Mouse (Mus musculus) ES-E14 (cell line): ENCODE measurements around the gene Uqcc2. TPM values are rescaled to one million over a fixed set of nuclear protein-coding genes. Genes with fewer than 3 reads are reported as not detected.
A peak's percentile ranks its signal among the peaks of the same experiment; 100 is the strongest.

Experiments used
- DNase-seq: peaks from one replicate; pipeline ENCODE4 v3.0.0-alpha.2; 2013; ENCODE audit warnings: low read depth, low spot score
- H3K27ac ChIP-seq: 2 replicates; pipeline ENCODE4 v1.5.1; 2012; ENCODE audit warnings: low read depth, mild to moderate bottlenecking, low read length, moderate library complexity, mixed read lengths; ENCODE audit not compliant: poor library complexity, insufficient read depth, severe bottlenecking
- H3K36me3 ChIP-seq: 2 replicates; pipeline ENCODE4 v1.6.1; 2012; ENCODE audit warnings: mild to moderate bottlenecking, low read length, moderate library complexity, mixed read lengths; ENCODE audit not compliant: control insufficient read depth, poor library complexity, insufficient read depth, severe bottlenecking
- H3K4me1 ChIP-seq, 2 experiments: fragments of 150-350 bp in 1 of 2; sonication (generic) in 1 of 2; 2 replicates each; pipeline ENCODE4 v1.6.1; 2012; ENCODE audit warnings: low read length in 2 of 2, mild to moderate bottlenecking in 1 of 2, mixed read lengths in 1 of 2; ENCODE audit not compliant: control insufficient read depth in 2 of 2, insufficient read depth in 2 of 2, poor library complexity in 1 of 2
- H3K4me3 ChIP-seq, 2 experiments: fragments of 150-350 bp in 1 of 2; sonication (generic) in 1 of 2; 2 replicates each; pipeline ENCODE4 v1.5.1; 2012; ENCODE audit warnings: low read length in 2 of 2, low read depth in 1 of 2, mild to moderate bottlenecking in 1 of 2, mixed read lengths in 1 of 2; ENCODE audit not compliant: insufficient read depth in 1 of 2, poor library complexity in 1 of 2, severe bottlenecking in 1 of 2
- H3K9ac ChIP-seq: 2 replicates; pipeline ENCODE4 v1.6.1; 2012; ENCODE audit warnings: low read depth, mild to moderate bottlenecking, low read length, mixed read lengths; ENCODE audit not compliant: poor library complexity, insufficient read depth, severe bottlenecking
- H3K9me3 ChIP-seq: fragments of 150-350 bp; sonication (generic); 2 replicates; pipeline ENCODE4 v1.6.1; 2012; ENCODE audit warnings: low read depth, mild to moderate bottlenecking, low read length; ENCODE audit not compliant: control insufficient read depth, insufficient read depth
- CHD2 ChIP-seq: IDR thresholded peaks from 2 replicates; pipeline ENCODE4 v1.6.1; 2014; ENCODE audit warnings: mild to moderate bottlenecking, low read depth, low read length, inconsistent platforms
- HCFC1 ChIP-seq: IDR thresholded peaks from 2 replicates; pipeline ENCODE4 v1.6.1; 2012; ENCODE audit warnings: low read length, inconsistent platforms, borderline replicate concordance; ENCODE audit not compliant: insufficient read depth
- MAFK ChIP-seq: IDR thresholded peaks from 2 replicates; pipeline ENCODE4 v1.6.1; 2014; ENCODE audit warnings: mild to moderate bottlenecking, low read depth, low read length, inconsistent platforms; ENCODE audit not compliant: insufficient read depth
- ZC3H11A ChIP-seq: IDR thresholded peaks from 2 replicates; pipeline ENCODE4 v1.6.1; 2012; ENCODE audit warnings: low read depth, mild to moderate bottlenecking, inconsistent platforms, low read length, borderline replicate concordance
- ZNF384 ChIP-seq: IDR thresholded peaks from 2 replicates; pipeline ENCODE4 v1.6.1; 2012; ENCODE audit warnings: low read depth, low read length, inconsistent platforms
- in situ Hi-C, 2 experiments: fragments of 600-800 bp; cut with MboI; formaldehyde crosslinking; loops; one replicate each; pipeline ENCODE4 v1.15.1; 2025; ENCODE audit warnings: low sequenced_read_pairs in 2 of 2, inconsistent platforms in 1 of 2; ENCODE audit not compliant: unreplicated experiment in 2 of 2
- total RNA-seq: library from RNA; depleted of rRNA; stranded (reverse); fragments of 300-350 nt; gene quantifications from 2 replicates; pipeline ENCODE4 v1.2.3, GENCODE M21; 2012

Gene Uqcc2
- total RNA-seq, 1 experiment: 199 TPM

GRCm38 (mm10) chr17:27078499-27078898, 55.2 kb downstream of the Uqcc2 start:
- Histone ChIP-seq H3K27ac (peak overlapping the region; percentile 67; the same call in 1 of the 2 replicates), H3K4me3 (no peak overlapping the region), H3K9me3 (no peaks in the 10 kb centered on the region), H3K36me3 (peaks cover 5% of the 10 kb centered on the region; the same call in 1 of the 2 replicates), H3K4me1 (peaks cover 0 to 25% of the 10 kb centered on the region in 2 experiments; a peak in 3 of 4 replicates), H3K9ac (no peak overlapping the region; the same call in 1 of the 2 replicates)
- DNase-seq: no peak
- TF ChIP-seq CHD2 (no peak), HCFC1 (no peak), ZC3H11A (no peak), ZNF384 (no peak), MAFK (no peak)
- in situ Hi-C loops: no loop called here

GRCm38 (mm10) chr17:27077920-27078319, 55.8 kb downstream of the Uqcc2 start:
- H3K9me3 ChIP-seq: no peaks in the 10 kb centered on the region
- in situ Hi-C loops: no loop called here
- 0 out of 2 replicates have a peak, but pooled peaks have one; percentile 21 for TF ChIP-seq MAFK
- TF ChIP-seq ZNF384: no peak
- no peak overlapping the region for H3K4me3 ChIP-seq
- no peak overlapping the region; the same call in 1 of the 2 replicates for H3K27ac ChIP-seq
- peaks cover 0 to 23% of the 10 kb centered on the region in 2 experiments; a peak in 3 of 4 replicates for H3K4me1 ChIP-seq
- no peak for DNase-seq
- H3K36me3 ChIP-seq: peaks cover 5% of the 10 kb centered on the region; the same call in 1 of the 2 replicates
- no peak overlapping the region for H3K9ac ChIP-seq

- no peak for DNase-seq
- TF ChIP-seq HCFC1: no peak
- TF ChIP-seq CHD2: no peak
- no peak for TF ChIP-seq ZNF384
- no peak for TF ChIP-seq ZC3H11A
- no peak for TF ChIP-seq MAFK
- Histone ChIP-seq H3K27ac (no peak overlapping the region), H3K36me3 (peaks cover 5% of the 10 kb centered on the region; the same call in 1 of the 2 replicates), H3K4me1 (peaks cover 0 to 21% of the 10 kb centered on the region in 2 experiments; a peak in 3 of 4 replicates), H3K9me3 (no peaks in the 10 kb centered on the region), H3K9ac (no peak overlapping the region), H3K4me3 (no peak overlapping the region)
- in situ Hi-C loops: no loop called here
These were observed 56.6 kb downstream of the Uqcc2 start for GRCm38 (mm10) chr17:27077133-27077532.

GRCm38 (mm10) chr17:27074849-27075745, 58.6 kb downstream of the Uqcc2 start:
- no peak overlapping the region for H3K4me3 ChIP-seq
- TF ChIP-seq ZNF384 (no peak), MAFK (no peak), CHD2 (no peak), ZC3H11A (no peak)
- DNase-seq: no peak
- no peak overlapping the region for H3K27ac ChIP-seq
- no peaks in the 10 kb centered on the region for H3K9me3 ChIP-seq
- in situ Hi-C loops: no loop called here
- H3K9ac ChIP-seq: no peak overlapping the region
- H3K36me3 ChIP-seq: peaks cover 5% of the 10 kb centered on the region; the same call in 1 of the 2 replicates
- H3K4me1 ChIP-seq: peaks cover 0 to 20% of the 10 kb centered on the region in 2 experiments; a peak in 2 of 4 replicates
